Mouse (Mus musculus): ENCODE data around the gene Gfra1. TPM values are rescaled to one million over a fixed set of nuclear protein-coding genes. Genes with fewer than 3 reads are reported as not detected.
A peak's percentile ranks its signal among the peaks of the same experiment; 100 is the strongest.

The Gfra1 gene
- 6.9 and 8.0 TPM in 2 replicates for polyA plus RNA-seq (2015; fragmentation: Nextera tagmentation; extraction: Ambion mirVana)

DNA sequence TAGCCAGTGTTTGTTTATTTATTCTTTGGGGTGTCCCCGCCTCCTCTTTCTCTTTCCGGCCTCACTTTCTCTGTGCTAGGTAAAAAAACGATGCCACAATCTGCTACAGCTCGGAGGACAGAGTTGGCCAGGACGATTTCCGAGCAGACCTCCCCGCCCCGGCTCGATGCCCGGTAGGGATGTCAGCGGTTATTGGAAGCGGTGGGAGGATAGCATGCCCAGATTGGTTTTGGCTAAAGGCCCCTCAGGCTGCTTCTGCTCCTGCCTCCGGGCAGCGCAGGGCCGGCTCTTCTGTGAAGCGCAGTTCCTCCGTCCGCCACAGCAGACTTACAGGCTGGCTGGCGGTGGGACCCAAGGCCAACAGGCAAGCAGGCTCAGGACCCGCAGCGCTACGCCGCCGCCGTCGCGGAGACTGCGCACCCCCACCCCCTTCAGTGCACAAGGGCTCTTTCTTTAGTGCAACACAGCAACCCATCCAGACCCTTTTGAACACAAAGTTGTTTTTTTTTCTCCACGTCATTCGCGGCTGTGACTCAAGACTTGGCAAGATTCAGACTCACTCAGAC lies at the start of gene Gfra1:
Gfra1 (minus strand) TSS at position 414 of the 566 bp plus-strand sequence.
- H3K4me1 ChIP-seq (replicated peaks; ENCODE audit: control insufficient read depth, insufficient read depth, low read length), result peaks cover 13% of the 10 kb centered on the region
- WGBS, result under 1% methylated on average over 31 of the region's 31 CpGs
- ATAC-seq (ENCODE audit: low read depth), result peak; percentile 63
- H3K36me3 ChIP-seq (ENCODE audit: control insufficient read depth, insufficient read depth, low read length), result no peaks in the 10 kb centered on the region
- peak within 1 kb of the TSS; percentile 59 for H3K4me3 ChIP-seq (ENCODE audit: low read length)
- peak within 1 kb of the TSS; percentile 58 for H3K9ac ChIP-seq (ENCODE audit: low read length)
- H3K4me2 ChIP-seq (ENCODE audit: low read depth, low read length), result peak within 1 kb of the TSS; percentile 97
- H3K9me3 ChIP-seq (ENCODE audit: control insufficient read depth, low read length), result no peaks in the 10 kb centered on the region
- H3K27me3 ChIP-seq (ENCODE audit: control insufficient read depth, insufficient read depth, low read depth, low read length), result peaks cover 15% of the 10 kb centered on the region
- H3K27ac ChIP-seq (ENCODE audit: low read length), result no peak within 1 kb of the TSS

- Histone ChIP-seq H3K4me2 (ENCODE audit: low read depth, low read length) (no peak overlapping the region), H3K27me3 (ENCODE audit: control insufficient read depth, insufficient read depth, low read depth, low read length) (no peaks in the 10 kb centered on the region), H3K27ac (ENCODE audit: low read length) (no peak overlapping the region), H3K4me3 (ENCODE audit: low read length) (no peak overlapping the region), H3K36me3 (ENCODE audit: control insufficient read depth, insufficient read depth, low read length) (no peaks in the 10 kb centered on the region), H3K9ac (ENCODE audit: low read length) (no peak overlapping the region), H3K4me1 (replicated peaks; ENCODE audit: control insufficient read depth, insufficient read depth, low read length) (peaks cover 2% of the 10 kb centered on the region; the same call in 1 of the 2 replicates), H3K9me3 (ENCODE audit: control insufficient read depth, low read length) (no peaks in the 10 kb centered on the region)
- ATAC-seq (ENCODE audit: low read depth), result no peak
- 82% methylated on average over 2 of the region's 2 CpGs for WGBS
Observed at GRCm38 (mm10) chr19:58500049-58500448, 44.3 kb upstream of the Gfra1 start.

GRCm38 (mm10) chr19:58499420-58499966 lies 43.8 kb upstream of the Gfra1 start:
- WGBS, result 48% methylated on average over 3 of the region's 3 CpGs
- no peak overlapping the region for H3K27ac ChIP-seq (ENCODE audit: low read length)
- no peaks in the 10 kb centered on the region for H3K36me3 ChIP-seq (ENCODE audit: control insufficient read depth, insufficient read depth, low read length)
- no peak overlapping the region for H3K9ac ChIP-seq (ENCODE audit: low read length)
- no peak overlapping the region for H3K4me2 ChIP-seq (ENCODE audit: low read depth, low read length)
- peaks cover 2% of the 10 kb centered on the region; the same call in 1 of the 2 replicates for H3K4me1 ChIP-seq (replicated peaks; ENCODE audit: control insufficient read depth, insufficient read depth, low read length)
- H3K9me3 ChIP-seq (ENCODE audit: control insufficient read depth, low read length), result no peaks in the 10 kb centered on the region
- peak; percentile 83 for ATAC-seq (ENCODE audit: low read depth)
- H3K27me3 ChIP-seq (ENCODE audit: control insufficient read depth, insufficient read depth, low read depth, low read length), result no peaks in the 10 kb centered on the region
- no peak overlapping the region for H3K4me3 ChIP-seq (ENCODE audit: low read length)

GRCm38 (mm10) chr19:58497106-58497505 lies 41.4 kb upstream of the Gfra1 start:
- Histone ChIP-seq H3K4me3 (ENCODE audit: low read length) (no peak overlapping the region), H3K4me1 (replicated peaks; ENCODE audit: control insufficient read depth, insufficient read depth, low read length) (peaks cover 2% of the 10 kb centered on the region; the same call in 1 of the 2 replicates), H3K36me3 (ENCODE audit: control insufficient read depth, insufficient read depth, low read length) (no peaks in the 10 kb centered on the region), H3K4me2 (ENCODE audit: low read depth, low read length) (no peak overlapping the region), H3K27ac (ENCODE audit: low read length) (no peak overlapping the region), H3K27me3 (ENCODE audit: control insufficient read depth, insufficient read depth, low read depth, low read length) (no peaks in the 10 kb centered on the region), H3K9me3 (ENCODE audit: control insufficient read depth, low read length) (no peaks in the 10 kb centered on the region), H3K9ac (ENCODE audit: low read length) (no peak overlapping the region)
- whole genome bisulfite sequencing, result 35% methylated on average over 3 of the region's 3 CpGs
- peak; percentile 46 for ATAC-seq (ENCODE audit: low read depth)

GRCm38 (mm10) chr19:58486686-58487085 lies 31.0 kb upstream of the Gfra1 start:
- 54% methylated on average over 2 of the region's 2 CpGs for WGBS
- H3K27me3 ChIP-seq (ENCODE audit: control insufficient read depth, insufficient read depth, low read depth, low read length), result no peaks in the 10 kb centered on the region

GRCm38 (mm10) chr19:58482373-58482977 lies 26.8 kb upstream of the Gfra1 start:
- Histone ChIP-seq H3K4me1 (replicated peaks; ENCODE audit: control insufficient read depth, insufficient read depth, low read length) (no peaks in the 10 kb centered on the region), H3K4me3 (ENCODE audit: low read length) (no peak overlapping the region), H3K9me3 (ENCODE audit: control insufficient read depth, low read length) (no peaks in the 10 kb centered on the region), H3K27ac (ENCODE audit: low read length) (no peak overlapping the region), H3K4me2 (ENCODE audit: low read depth, low read length) (no peak overlapping the region), H3K27me3 (ENCODE audit: control insufficient read depth, insufficient read depth, low read depth, low read length) (no peaks in the 10 kb centered on the region), H3K9ac (ENCODE audit: low read length) (no peak overlapping the region), H3K36me3 (ENCODE audit: control insufficient read depth, insufficient read depth, low read length) (no peaks in the 10 kb centered on the region)
- ATAC-seq (ENCODE audit: low read depth), result no peak
- WGBS, result 46% methylated on average over 9 of the region's 9 CpGs

More at GRCm38 (mm10) chr19:58486686-58487085, 31.0 kb upstream of the Gfra1 start:
- H3K4me3 ChIP-seq (ENCODE audit: low read length), result no peak overlapping the region
- H3K4me1 ChIP-seq (replicated peaks; ENCODE audit: control insufficient read depth, insufficient read depth, low read length), result no peaks in the 10 kb centered on the region
- H3K27ac ChIP-seq (ENCODE audit: low read length), result no peak overlapping the region
- no peaks in the 10 kb centered on the region for H3K36me3 ChIP-seq (ENCODE audit: control insufficient read depth, insufficient read depth, low read length)
- no peak overlapping the region for H3K9ac ChIP-seq (ENCODE audit: low read length)
- H3K9me3 ChIP-seq (ENCODE audit: control insufficient read depth, low read length), result no peaks in the 10 kb centered on the region
- no peak overlapping the region for H3K4me2 ChIP-seq (ENCODE audit: low read depth, low read length)
- no peak for ATAC-seq (ENCODE audit: low read depth)

DNA sequence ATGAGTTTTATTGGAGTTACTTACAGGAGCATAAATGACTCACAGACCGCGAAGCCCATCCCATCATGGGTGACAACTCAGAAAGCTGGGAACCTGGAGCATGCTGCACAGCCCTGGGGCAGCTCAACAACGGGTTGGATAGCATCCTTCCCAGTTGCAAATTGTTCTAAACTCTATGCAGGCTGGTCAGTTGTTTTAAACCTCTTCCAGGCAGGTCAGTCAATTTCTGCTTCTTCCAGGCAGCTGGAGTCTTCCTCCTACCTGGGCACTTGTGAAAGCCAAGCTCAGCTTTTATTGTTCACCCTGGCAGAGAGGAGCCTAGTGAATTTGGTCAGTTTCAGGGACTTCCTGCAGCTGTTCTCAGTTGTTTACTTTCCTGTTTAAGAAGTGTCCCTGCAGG lies 18.5 kb upstream of the Gfra1 start:
- Histone ChIP-seq H3K4me1 (replicated peaks; ENCODE audit: control insufficient read depth, insufficient read depth, low read length) (no peaks in the 10 kb centered on the region), H3K27me3 (ENCODE audit: control insufficient read depth, insufficient read depth, low read depth, low read length) (no peaks in the 10 kb centered on the region), H3K9ac (ENCODE audit: low read length) (no peak overlapping the region), H3K4me3 (ENCODE audit: low read length) (no peak overlapping the region), H3K27ac (ENCODE audit: low read length) (no peak overlapping the region), H3K36me3 (ENCODE audit: control insufficient read depth, insufficient read depth, low read length) (no peaks in the 10 kb centered on the region), H3K4me2 (ENCODE audit: low read depth, low read length) (no peak overlapping the region), H3K9me3 (ENCODE audit: control insufficient read depth, low read length) (no peaks in the 10 kb centered on the region)
- no peak for ATAC-seq (ENCODE audit: low read depth)
- 92% methylated on average over 3 of the region's 3 CpGs for WGBS

- peak; percentile 15; the same call in 1 of the 2 replicates for ATAC-seq (ENCODE audit: low read depth)
- Histone ChIP-seq H3K36me3 (ENCODE audit: control insufficient read depth, insufficient read depth, low read length) (no peaks in the 10 kb centered on the region), H3K9ac (ENCODE audit: low read length) (no peak overlapping the region), H3K4me3 (ENCODE audit: low read length) (no peak overlapping the region), H3K9me3 (ENCODE audit: control insufficient read depth, low read length) (no peaks in the 10 kb centered on the region), H3K4me1 (replicated peaks; ENCODE audit: control insufficient read depth, insufficient read depth, low read length) (no peaks in the 10 kb centered on the region), H3K27ac (ENCODE audit: low read length) (no peak overlapping the region), H3K4me2 (ENCODE audit: low read depth, low read length) (no peak overlapping the region), H3K27me3 (ENCODE audit: control insufficient read depth, insufficient read depth, low read depth, low read length) (no peaks in the 10 kb centered on the region)
- WGBS, result 12% methylated on average over 12 of the region's 12 CpGs
Observed at GRCm38 (mm10) chr19:58469421-58469820, 13.7 kb upstream of the Gfra1 start.

DNA sequence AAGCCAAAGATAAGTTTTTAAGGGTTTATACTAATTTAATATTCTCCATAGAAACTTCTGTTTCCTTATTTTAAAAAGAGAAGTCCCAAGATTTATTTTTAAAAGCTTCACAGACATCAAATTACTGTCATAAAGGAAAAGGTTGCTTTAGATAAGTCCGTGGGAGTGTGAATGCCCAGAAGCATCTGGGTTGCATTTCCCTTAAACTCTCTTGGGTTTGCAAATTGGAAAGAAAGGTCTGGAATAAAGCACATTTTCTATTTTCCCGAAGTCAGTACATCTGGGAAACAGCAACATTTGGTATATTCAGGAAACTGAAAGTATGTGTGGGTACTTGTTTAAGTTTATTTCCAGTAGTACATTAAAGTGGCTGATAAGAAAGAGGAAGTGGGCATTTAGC lies 12.6 kb upstream of the Gfra1 start:
- no peaks in the 10 kb centered on the region for H3K27me3 ChIP-seq (ENCODE audit: control insufficient read depth, insufficient read depth, low read depth, low read length)
- H3K9ac ChIP-seq (ENCODE audit: low read length), result no peak overlapping the region
- WGBS, result 38% methylated on average over 2 of the region's 2 CpGs
- H3K27ac ChIP-seq (ENCODE audit: low read length), result no peak overlapping the region
- no peaks in the 10 kb centered on the region for H3K4me1 ChIP-seq (replicated peaks; ENCODE audit: control insufficient read depth, insufficient read depth, low read length)
- H3K4me3 ChIP-seq (ENCODE audit: low read length), result no peak overlapping the region
- H3K4me2 ChIP-seq (ENCODE audit: low read depth, low read length), result no peak overlapping the region
- H3K9me3 ChIP-seq (ENCODE audit: control insufficient read depth, low read length), result no peaks in the 10 kb centered on the region
- ATAC-seq (ENCODE audit: low read depth), result no peak
- H3K36me3 ChIP-seq (ENCODE audit: control insufficient read depth, insufficient read depth, low read length), result no peaks in the 10 kb centered on the region
